Mouse (Mus musculus): ENCODE results near the gene Wars.

DNA sequence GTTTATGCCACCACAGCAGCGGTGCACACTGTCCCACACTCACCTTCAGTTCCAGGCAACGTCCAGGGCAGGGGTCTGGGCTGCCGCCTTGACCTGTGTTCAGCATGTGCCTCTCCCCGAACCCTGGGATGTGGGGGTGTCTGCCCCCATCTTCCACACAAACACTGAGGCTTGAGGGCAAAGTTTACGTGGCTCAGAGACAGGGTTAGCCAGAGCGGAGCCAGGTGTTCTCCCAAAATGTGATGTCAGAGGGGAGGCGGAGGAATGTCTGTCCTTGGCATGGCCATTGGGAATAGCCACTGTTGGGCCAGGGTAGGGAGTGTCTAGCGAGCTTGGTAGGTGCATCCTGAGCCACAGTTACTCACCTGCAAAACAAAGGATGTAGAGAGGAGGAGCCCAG, 41.2 kb downstream of the Wars start:
- TF ChIP-seq CTCF (IDR thresholded peaks at IDR 0.05) (no peak), EP300 (IDR thresholded peaks at IDR 0.05) (no peak)
